Comparison of ENCODE assay signal across 7 mouse cellular contexts in genomic region chr2:92987108-92987618, GRCm38 (mm10). TPM values are rescaled to one million over a fixed set of nuclear protein-coding genes. Genes with fewer than 3 reads are reported as not detected.
DNase-seq lines count a peak whose midpoint lies in the region; ATAC-seq lines count a peak whose summit lies in the region.

No protein-coding gene starts in this region.

- peaks cover 32% of the 10 kb centered on the region for H3K4me1 ChIP-seq in embryonic facial prominence, embryonic 15.5 days
- peaks cover 16% of the 10 kb centered on the region for H3K4me1 ChIP-seq in limb, embryonic 11.5 days (ENCODE audit: control insufficient read depth, insufficient read depth, low read length)

- peaks cover 36% of the 10 kb centered on the region for H3K36me3 ChIP-seq in embryonic facial prominence, embryonic 15.5 days
- H3K36me3 ChIP-seq in limb, embryonic 11.5 days (ENCODE audit: control insufficient read depth, insufficient read depth, low read length), result peaks cover 8% of the 10 kb centered on the region

- DNase-seq in kidney, postnatal 36 days, result peak; percentile 22 to 29
- DNase-seq in kidney, postnatal 14 days, result no peak
- DNase-seq in limb, embryonic 11.5 days (ENCODE audit: low spot score), result no peak
- DNase-seq in lung, postnatal 36 days, result peak; percentile 57
- DNase-seq in right cerebral cortex, postnatal 36 days (ENCODE audit: low spot score in 2 of 2), result no peak
- no peak for DNase-seq in right cerebral cortex, adult 18-20 months

- H3K4me3 ChIP-seq in embryonic facial prominence, embryonic 15.5 days (replicated peaks), result no peak overlapping the region
- no peak overlapping the region for H3K4me3 ChIP-seq in limb, embryonic 11.5 days (ENCODE audit: low read depth, low read length)

- no peaks in the 10 kb centered on the region for H3K9me3 ChIP-seq in embryonic facial prominence, embryonic 15.5 days (replicated peaks)
- no peaks in the 10 kb centered on the region for H3K9me3 ChIP-seq in limb, embryonic 11.5 days (ENCODE audit: control insufficient read depth, low read length)

- H3K9ac ChIP-seq in embryonic facial prominence, embryonic 15.5 days, result no peak overlapping the region
- no peak overlapping the region for H3K9ac ChIP-seq in limb, embryonic 11.5 days (ENCODE audit: low read length)

- ATAC-seq in embryonic facial prominence, embryonic 15.5 days (ENCODE audit: insufficient number of reproducible peaks, low FRiP score, low TSS enrichment, low read depth), result no peak
- ATAC-seq in limb, embryonic 11.5 days (ENCODE audit: insufficient number of reproducible peaks, low FRiP score, low TSS enrichment, low read depth), result no peak

- no peak overlapping the region for H3K4me2 ChIP-seq in embryonic facial prominence, embryonic 15.5 days (replicated peaks)
- no peak overlapping the region for H3K4me2 ChIP-seq in limb, embryonic 11.5 days (ENCODE audit: low read depth, severe bottlenecking)

- H3K27me3 ChIP-seq in embryonic facial prominence, embryonic 15.5 days, result no peaks in the 10 kb centered on the region
- no peaks in the 10 kb centered on the region for H3K27me3 ChIP-seq in limb, embryonic 11.5 days (ENCODE audit: control insufficient read depth, insufficient read depth, low read length)

- 73% methylated on average over 7 of the region's 7 CpGs for WGBS in embryonic facial prominence, embryonic 15.5 days
- 73% methylated on average over 7 of the region's 7 CpGs for WGBS in limb, embryonic 11.5 days

- peak overlapping the region; percentile 79 for H3K27ac ChIP-seq in embryonic facial prominence, embryonic 15.5 days (replicated peaks)
- H3K27ac ChIP-seq in limb, embryonic 11.5 days (replicated peaks; ENCODE audit: low read depth, low read length), result peak overlapping the region; percentile 36; the same call in 1 of the 2 replicates

RNA-seq across cellular contexts. Expression of gene Prdm11, which starts 58.8 kb away (rescaled TPM):
- polyA plus RNA-seq in embryonic facial prominence, embryonic 15.5 days (2015; fragmentation: Nextera tagmentation; extraction: Ambion mirVana), result 12.0 and 12.1 TPM in 2 replicates
- 2.4 and 2.6 TPM in 2 replicates for polyA plus RNA-seq in limb, embryonic 11.5 days (2014; fragmentation: Nextera tagmentation; extraction: Ambion mirVana)

Comparison
In these comparisons a context has a peak if more than half of its experiments do, and no peak if none do; other contexts are left out.
1. DNase-seq: peak in kidney, postnatal 36 days (2 of 2) and lung, postnatal 36 days (single experiment); none in kidney, postnatal 14 days (single experiment), limb, embryonic 11.5 days (single experiment), right cerebral cortex, postnatal 36 days (0 of 2) and right cerebral cortex, adult 18-20 months (single experiment).